Mouse (Mus musculus): Measurements from ENCODE around the gene Gtf2h3.
"Not testable (repeated sequence)": the region's sequence is repeated elsewhere in the genome, so short reads cannot be mapped to it uniquely, and the experiment has no call there.

Gene Gtf2h3

DNA sequence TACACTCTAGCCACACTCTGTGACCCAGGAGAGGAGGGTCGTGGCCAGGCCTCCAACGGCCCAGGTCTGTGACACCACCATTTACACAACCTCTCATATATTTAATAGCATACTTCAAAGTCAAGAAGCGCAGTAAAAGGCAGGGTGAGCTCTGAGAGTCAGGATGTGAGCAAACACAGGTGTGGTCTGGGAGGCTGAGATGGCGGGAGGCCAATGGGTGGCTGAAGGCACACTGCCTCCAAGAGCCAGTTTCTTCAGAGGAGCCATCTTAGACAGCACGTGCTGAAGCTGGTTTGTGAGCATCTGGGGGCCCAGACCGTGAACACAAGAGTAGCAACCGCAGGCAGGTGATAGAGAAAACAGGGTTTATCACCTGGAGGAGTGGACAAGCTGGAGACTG is 3.5 kb upstream of the Gtf2h3 start:
- DNase-seq, result no peak

DNA sequence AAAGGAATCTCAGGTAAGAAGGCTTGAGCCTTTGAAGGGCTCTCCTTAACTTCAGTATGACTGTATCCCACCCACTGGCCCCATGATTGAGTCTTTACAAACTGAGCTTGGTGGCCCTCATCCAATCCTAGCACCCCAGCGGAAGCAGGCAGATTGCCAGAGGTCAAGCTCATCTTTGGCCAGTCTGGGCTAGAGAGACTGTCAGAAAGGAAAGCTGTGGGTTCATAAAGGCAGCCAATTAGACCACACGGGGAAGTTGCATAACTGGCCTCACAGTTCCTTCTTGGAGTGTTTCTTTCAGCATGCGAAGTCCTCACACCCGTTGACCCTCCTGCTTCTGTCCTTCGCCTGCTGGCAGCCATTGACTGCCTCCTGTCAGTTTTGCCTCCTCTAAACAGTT is 3.6 kb downstream of the Gtf2h3 start:
- peak; percentile 17 for DNase-seq

DNA sequence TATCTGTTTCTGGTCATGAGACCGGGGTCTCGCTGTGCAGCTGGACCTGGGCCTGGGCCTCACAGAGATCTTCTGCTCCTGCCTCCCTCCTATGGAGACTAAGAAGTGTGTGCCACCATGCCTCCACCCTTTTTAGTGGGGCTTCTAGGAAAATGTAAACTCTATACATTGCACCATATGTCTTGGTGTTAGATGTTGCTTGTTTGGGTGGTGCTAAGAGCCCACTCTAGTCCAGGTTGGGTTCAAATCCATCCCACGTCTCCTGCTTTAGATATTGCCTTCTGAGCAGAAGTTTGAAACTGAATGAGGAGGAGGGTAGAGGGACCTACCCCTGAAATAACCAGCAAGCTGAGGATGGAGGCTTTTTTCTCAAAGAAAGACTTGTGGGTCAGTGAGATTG is 13.8 kb downstream of the Gtf2h3 start:
- DNase-seq, result no peak

GRCm38 (mm10) chr5:124598224-124599174 is 19.6 kb downstream of the Gtf2h3 start:
- peak; percentile 97 for DNase-seq

DNA sequence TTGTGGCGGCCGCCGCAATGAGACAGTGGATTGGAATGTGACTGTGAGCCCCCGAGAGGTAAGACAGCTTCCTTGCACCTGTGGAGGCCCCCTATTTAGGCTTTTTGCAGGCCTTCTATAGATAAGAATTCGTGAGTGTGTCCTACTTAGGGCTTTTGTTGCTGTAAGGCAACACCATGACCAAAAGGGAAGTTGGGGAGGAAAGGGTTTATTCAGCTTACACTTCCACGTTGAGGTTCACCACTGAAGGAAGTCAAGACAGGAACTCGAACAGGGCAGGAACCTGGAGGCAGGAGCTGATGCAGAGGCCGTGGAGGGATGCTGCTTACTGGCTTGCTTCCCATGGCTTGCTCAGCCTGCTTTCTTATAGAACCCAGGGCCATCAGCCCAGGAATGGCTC is 20.8 kb downstream of the Gtf2h3 start:
- DNase-seq, result not testable (repeated sequence)

DNA sequence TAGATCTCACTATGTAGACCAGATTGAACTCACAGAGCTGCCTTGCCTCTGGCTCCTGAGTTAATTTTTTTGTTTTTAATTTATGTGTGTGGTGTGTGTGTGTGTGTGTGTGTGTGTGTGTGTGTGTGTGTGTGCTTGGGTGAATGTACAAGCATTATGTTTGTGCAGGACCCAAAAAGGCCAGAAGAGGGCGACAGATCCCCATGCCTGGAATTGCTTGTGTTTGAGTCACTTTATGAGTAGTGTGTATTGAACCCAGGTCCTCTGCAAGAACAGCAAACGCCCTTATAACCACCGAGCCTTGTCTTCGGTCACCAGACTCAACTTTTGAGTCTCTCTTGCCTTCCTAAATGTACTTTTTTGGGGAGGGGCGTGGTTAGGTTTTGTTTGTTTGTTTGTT is 23.4 kb downstream of the Gtf2h3 start:
- peak; percentile 49 for DNase-seq

GRCm38 (mm10) chr5:124604296-124604695 is 25.4 kb downstream of the Gtf2h3 start:
- DNase-seq, result no peak

- DNase-seq, result no peak
These were observed 26.2 kb downstream of the Gtf2h3 start for GRCm38 (mm10) chr5:124605041-124605622.

DNA sequence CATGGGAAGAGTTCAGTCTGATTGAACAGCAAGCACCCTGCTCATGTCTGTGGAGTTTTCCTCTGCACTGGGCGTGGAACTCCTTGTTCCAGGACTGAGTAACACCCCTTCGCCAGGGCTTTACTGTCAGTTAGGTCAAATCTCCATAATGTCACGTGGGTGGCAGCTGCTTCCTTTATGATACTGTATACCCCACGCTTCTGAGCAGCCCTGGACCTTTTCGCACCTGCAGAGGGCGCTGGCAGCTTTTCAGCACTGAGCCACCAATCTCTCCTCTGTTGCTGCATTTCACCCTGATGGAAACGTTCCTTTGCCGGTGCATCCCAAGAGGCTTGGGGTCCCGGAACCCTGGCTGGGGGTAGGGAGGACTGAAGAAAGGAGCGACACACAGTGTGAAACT is 32.0 kb downstream of the Gtf2h3 start:
- no peak for DNase-seq

GRCm38 (mm10) chr5:124614709-124615108 is 35.8 kb downstream of the Gtf2h3 start:
- peak; percentile 52 for DNase-seq

- DNase-seq, result no peak
These were observed 39.8 kb downstream of the Gtf2h3 start for GRCm38 (mm10) chr5:124618711-124619110.

DNA sequence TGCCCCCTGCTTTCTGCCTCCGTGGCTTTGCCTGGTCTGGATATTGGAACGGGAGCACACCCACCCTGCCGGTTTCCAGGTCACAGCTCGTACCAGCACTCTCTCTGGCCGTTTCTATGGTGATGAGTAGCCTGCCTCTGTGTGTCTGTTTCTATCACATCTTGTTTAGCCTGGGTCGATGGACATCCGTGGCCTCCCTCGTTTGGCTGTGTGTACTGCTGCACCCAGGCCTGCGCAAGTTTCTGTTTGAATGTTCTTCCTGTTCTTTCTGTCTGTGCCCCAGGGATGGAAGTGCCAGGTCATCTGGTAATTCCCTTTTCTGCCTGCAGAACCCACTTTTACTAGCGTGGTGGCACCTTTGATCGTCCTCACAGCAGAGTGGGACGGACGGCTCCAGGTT is 42.4 kb downstream of the Gtf2h3 start:
- no peak for DNase-seq

GRCm38 (mm10) chr5:124622890-124623289 is 44.0 kb downstream of the Gtf2h3 start:
- DNase-seq, result no peak

GRCm38 (mm10) chr5:124624291-124624690 is 45.4 kb downstream of the Gtf2h3 start:
- no peak for DNase-seq

DNA sequence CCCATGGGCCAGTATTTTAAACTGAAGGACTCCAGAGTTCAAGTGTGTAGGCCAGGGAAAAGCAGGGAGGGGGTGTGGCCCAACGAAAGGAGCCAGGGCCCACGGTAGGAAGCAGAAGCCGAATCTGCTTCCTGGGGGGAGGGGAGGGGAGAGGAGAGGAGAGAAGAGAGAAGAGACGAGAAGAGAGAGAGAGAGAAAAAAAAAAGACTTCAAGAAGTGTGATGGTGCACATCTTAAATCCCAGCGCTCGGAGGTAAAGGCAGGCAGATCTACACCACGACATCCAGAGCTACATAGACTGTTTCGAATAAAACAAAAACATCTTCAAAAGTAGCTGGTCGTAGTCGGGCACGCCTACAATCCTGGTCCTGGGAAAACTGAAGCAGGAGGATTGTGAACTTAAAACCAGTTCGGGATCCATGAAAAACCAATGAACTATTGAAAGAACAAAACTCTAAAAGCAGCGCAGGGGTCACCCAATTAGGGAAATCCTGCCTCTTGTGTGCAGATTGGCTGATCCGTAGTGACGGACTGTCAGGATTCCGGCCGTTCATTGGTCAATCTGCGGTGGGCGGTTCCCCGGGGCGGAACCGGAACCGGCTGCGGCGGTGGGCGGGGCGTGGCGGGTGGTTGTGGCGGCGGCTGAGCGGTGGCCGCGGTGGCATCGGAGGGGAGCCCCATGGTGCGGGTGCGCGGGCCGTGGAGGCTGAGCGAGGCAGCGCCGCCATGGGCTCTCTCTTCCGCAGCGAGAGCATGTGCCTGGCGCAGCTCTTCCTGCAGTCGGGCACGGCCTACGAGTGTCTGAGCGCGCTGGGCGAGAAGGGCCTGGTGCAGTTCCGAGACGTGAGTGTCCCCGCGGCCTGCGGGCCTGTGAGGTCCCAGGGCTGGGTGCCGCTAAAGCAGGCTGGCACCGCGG is 49.8 kb downstream of the Gtf2h3 start, which contains the start of gene Atp6v0a2:
Atp6v0a2 (plus strand) TSS at position 129 of the 916 bp plus-strand sequence.
- DNase-seq, result peak; percentile 97

DNA sequence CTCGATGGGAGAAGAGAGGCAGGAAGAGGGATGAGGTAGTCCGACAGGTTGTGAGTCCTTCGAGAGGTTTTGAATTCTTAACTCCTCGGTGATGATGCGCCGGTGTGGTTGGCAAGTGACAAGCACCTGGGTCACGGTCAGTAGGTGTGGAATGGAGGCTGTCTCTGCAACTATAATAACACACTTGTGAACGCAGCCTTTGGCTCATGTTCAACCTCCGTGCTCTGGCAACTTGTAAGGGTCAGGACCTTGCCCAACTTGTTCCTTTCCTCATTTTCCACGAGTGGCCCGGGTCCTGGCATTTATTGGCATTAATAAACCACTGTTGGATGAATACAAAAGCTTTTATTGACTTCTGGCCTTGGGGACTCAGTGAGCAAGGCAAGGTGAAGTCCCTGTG is 50.7 kb downstream of the Gtf2h3 start:
- DNase-seq, result peak; percentile 22

- no peak for DNase-seq
These were observed 52.7 kb downstream of the Gtf2h3 start for GRCm38 (mm10) chr5:124631685-124632084.

GRCm38 (mm10) chr5:124632461-124632860 is 53.5 kb downstream of the Gtf2h3 start:
- no peak for DNase-seq

- no peak for DNase-seq
These were observed 54.5 kb downstream of the Gtf2h3 start for GRCm38 (mm10) chr5:124633425-124633824.

- peak; percentile 41 for DNase-seq
These were observed 56.1 kb downstream of the Gtf2h3 start for GRCm38 (mm10) chr5:124635068-124635467.

- DNase-seq, result no peak
These were observed 57.2 kb downstream of the Gtf2h3 start for GRCm38 (mm10) chr5:124636139-124636538.

DNA sequence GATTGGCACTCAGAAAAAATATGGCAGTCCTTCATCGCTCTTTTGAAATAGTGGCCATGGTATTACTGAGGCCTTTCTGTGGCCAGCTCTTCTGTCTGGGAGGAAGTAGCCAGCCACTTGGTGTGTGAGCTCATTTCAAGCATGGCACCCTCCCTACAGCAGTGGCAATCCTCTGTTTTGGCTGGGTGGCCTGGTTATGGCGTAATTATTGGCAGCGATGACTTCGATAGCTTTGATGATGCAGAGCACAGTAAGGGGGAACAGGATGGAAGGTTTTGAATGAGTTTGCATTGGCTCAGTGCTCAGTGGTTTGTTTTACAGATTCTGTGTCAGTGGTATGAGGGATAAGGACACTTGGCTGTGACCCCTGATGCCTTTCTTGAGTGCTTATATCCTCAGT is 57.8 kb downstream of the Gtf2h3 start:
- no peak for DNase-seq

GRCm38 (mm10) chr5:124637300-124637699 is 58.4 kb downstream of the Gtf2h3 start:
- DNase-seq, result peak; percentile 20
